Mouse (Mus musculus) G1E (cell line): ENCODE results near the gene Tspan18.

ENCODE experiments used
- CTCF ChIP-seq: IDR thresholded peaks from 2 replicates; pipeline ENCODE4 v1.5.1; 2012; ENCODE audit warnings: low read depth, low read length, inconsistent platforms, mixed read lengths
- GATA1 ChIP-seq: IDR thresholded peaks from 2 replicates; pipeline ENCODE4 v1.6.1; 2012; ENCODE audit warnings: borderline replicate concordance, low read length, inconsistent platforms, mixed read lengths
- GATA2 ChIP-seq: IDR thresholded peaks from 2 replicates; pipeline ENCODE4 v1.6.1; 2012; ENCODE audit warnings: low read depth, low read length, inconsistent platforms, borderline replicate concordance
- TAL1 ChIP-seq: conservative IDR thresholded peaks from 2 replicates; pipeline ENCODE4 v1.6.1; 2012; ENCODE audit warnings: low read depth, low read length, inconsistent platforms, mixed read lengths

DNA sequence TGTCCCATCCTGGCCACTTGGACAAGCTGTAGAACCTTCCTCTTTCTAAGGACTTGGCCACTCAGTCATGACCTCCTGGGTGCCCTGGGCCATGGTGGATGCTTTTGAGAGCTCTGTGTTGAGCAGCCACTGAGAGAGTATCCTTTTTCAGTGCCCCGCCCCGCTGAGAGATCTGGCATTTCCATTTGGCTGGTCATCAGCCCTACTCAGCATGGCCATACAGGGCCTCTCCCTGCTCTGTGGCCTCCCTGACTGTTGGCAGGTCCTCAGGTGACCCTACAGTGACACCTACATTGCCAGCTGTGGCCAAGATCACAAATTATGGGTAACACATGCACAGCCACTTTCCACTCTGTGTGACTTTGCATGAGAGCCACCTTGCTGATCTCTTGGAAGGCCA, 121.4 kb downstream of the Tspan18 start:
- TF ChIP-seq CTCF, result no peak
- no peak for TF ChIP-seq GATA1
- no peak for TF ChIP-seq TAL1
- no peak for TF ChIP-seq GATA2
